Mouse (Mus musculus) CH12.LX (cell line): ENCODE results near the gene Dnaaf5.

Source experiments
- CHD1 ChIP-seq: IDR thresholded peaks from 2 replicates; pipeline ENCODE4 v1.6.1; 2012; ENCODE audit warnings: low read depth, low read length, improper control_type of control experiment, inconsistent platforms
- CTCF ChIP-seq, 2 experiments: IDR thresholded peaks in 1 of 2; conservative IDR thresholded peaks in 1 of 2; 2 replicates each; pipeline ENCODE4 v1.5.1; 2011 to 2012; ENCODE audit warnings: low read depth in 2 of 2, low read length in 2 of 2, improper control_type of control experiment in 1 of 2, inconsistent platforms in 1 of 2, mild to moderate bottlenecking in 1 of 2, moderate library complexity in 1 of 2
- ELF1 ChIP-seq: IDR thresholded peaks from 2 replicates; pipeline ENCODE4 v1.6.1; 2014; ENCODE audit warnings: low read depth, mild to moderate bottlenecking, inconsistent platforms, low read length, improper control_type of control experiment
- EP300 ChIP-seq: IDR thresholded peaks from 2 replicates; pipeline ENCODE4 v1.6.1; 2011; ENCODE audit warnings: low read length, improper control_type of control experiment
- HCFC1 ChIP-seq: IDR thresholded peaks from 2 replicates; pipeline ENCODE4 v1.6.1; 2012; ENCODE audit warnings: low read depth, mild to moderate bottlenecking, inconsistent platforms, low read length, improper control_type of control experiment
- JUND ChIP-seq: conservative IDR thresholded peaks from 2 replicates; pipeline ENCODE4 v1.6.1; 2011; ENCODE audit warnings: low read depth, low read length, improper control_type of control experiment
- MAFK ChIP-seq: IDR thresholded peaks from 2 replicates; pipeline ENCODE4 v1.6.1; 2011; ENCODE audit warnings: low read length, improper control_type of control experiment; ENCODE audit not compliant: insufficient replicate concordance
- MAX ChIP-seq: IDR thresholded peaks from 2 replicates; pipeline ENCODE4 v1.6.1; 2011; ENCODE audit warnings: low read length, improper control_type of control experiment
- MXI1 ChIP-seq: IDR thresholded peaks from 2 replicates; pipeline ENCODE4 v1.6.1; 2011; ENCODE audit warnings: mild to moderate bottlenecking, low read depth, low read length, improper control_type of control experiment
- MYC ChIP-seq: IDR thresholded peaks from 2 replicates; pipeline ENCODE4 v1.6.1; 2011; ENCODE audit warnings: low read depth, mild to moderate bottlenecking, improper control_type of control experiment, low read length
- POLR2A ChIP-seq: IDR thresholded peaks from 2 replicates; pipeline ENCODE4 v1.6.1; 2011; ENCODE audit warnings: low read depth, mild to moderate bottlenecking, improper control_type of control experiment, low read length
- SIN3A ChIP-seq: IDR thresholded peaks from 2 replicates; pipeline ENCODE4 v1.6.1; 2012; ENCODE audit warnings: low read length, improper control_type of control experiment, inconsistent platforms
- SMC3 ChIP-seq: IDR thresholded peaks from 2 replicates; pipeline ENCODE4 v1.6.1; 2011; ENCODE audit warnings: low read depth, low read length, improper control_type of control experiment
- TBP ChIP-seq: conservative IDR thresholded peaks from 2 replicates; pipeline ENCODE4 v1.6.1; 2011; ENCODE audit warnings: low read depth, low read length, improper control_type of control experiment

- TF ChIP-seq ELF1 (no peak), MAFK (no peak), TBP (no peak), MXI1 (no peak), MAX (no peak), CTCF (conservative IDR thresholded peaks at IDR 0.05 in 1 of 2, IDR thresholded peaks at IDR 0.05 in 1 of 2; ENCODE audit: low read depth in 2 of 2, low read length in 2 of 2) (no peak), POLR2A (no peak), HCFC1 (no peak), JUND (no peak), MYC (no peak), EP300 (no peak), SIN3A (no peak), CHD1 (no peak), SMC3 (no peak)
Observed at GRCm38 (mm10) chr5:139129078-139129477, 20.9 kb upstream of the Dnaaf5 start.
